Mouse (Mus musculus) hindbrain, embryonic 16.5 days (tissue): ENCODE measurements around the gene Vsx1. TPM values are rescaled to one million over a fixed set of nuclear protein-coding genes. Genes with fewer than 3 reads are reported as not detected.

Experiments
- ATAC-seq: fragments of 200-750 bp; cut with Nextera tagmentation; 2 replicates; pipeline ENCODE4 v1.8.0; 2017; ENCODE audit warnings: moderate TSS enrichment, moderate library complexity
- H3K27ac ChIP-seq: fragments of 300-500 bp; sonication (generic); 2 replicates; pipeline ENCODE4 v1.5.1; 2014; ENCODE audit warnings: low read depth, mild to moderate bottlenecking, control low read depth, low read length, moderate library complexity
- H3K27me3 ChIP-seq: fragments of 300-500 bp; sonication (generic); replicated peaks from 2 replicates; pipeline ENCODE4 v1.6.1; 2014; ENCODE audit warnings: low read length; ENCODE audit not compliant: control insufficient read depth, insufficient read depth
- H3K36me3 ChIP-seq: fragments of 300-500 bp; sonication (generic); 2 replicates; pipeline ENCODE4 v1.6.1; 2014; ENCODE audit warnings: mild to moderate bottlenecking, low read length, moderate library complexity, mixed read lengths; ENCODE audit not compliant: control insufficient read depth, insufficient read depth
- H3K4me1 ChIP-seq: fragments of 300-500 bp; sonication (generic); 2 replicates; pipeline ENCODE4 v1.6.1; 2014; ENCODE audit warnings: low read depth, low read length; ENCODE audit not compliant: control insufficient read depth, insufficient read depth
- H3K4me2 ChIP-seq: fragments of 300-500 bp; sonication (generic); 2 replicates; pipeline ENCODE4 v1.6.1; 2014; ENCODE audit warnings: mild to moderate bottlenecking, low read length, control low read depth, moderate library complexity
- H3K4me3 ChIP-seq: fragments of 300-500 bp; sonication (generic); 2 replicates; pipeline ENCODE4 v1.5.1; 2014; ENCODE audit warnings: mild to moderate bottlenecking, low read length, control low read depth, moderate library complexity
- H3K9ac ChIP-seq: fragments of 300-500 bp; sonication (generic); 2 replicates; pipeline ENCODE4 v1.6.1; 2014; ENCODE audit warnings: low read depth, mild to moderate bottlenecking, control low read depth, low read length, moderate library complexity
- H3K9me3 ChIP-seq: fragments of 300-500 bp; sonication (generic); 2 replicates; pipeline ENCODE4 v1.6.1; 2014; ENCODE audit warnings: mild to moderate bottlenecking, low read length, moderate library complexity; ENCODE audit not compliant: control insufficient read depth
- WGBS: fragments of 180-500 bp; shearing (Covaris S2); extraction: QIAGEN DNeasy Blood & Tissue Kit; methylation state at CpG from one replicate; pipeline ENCODE4 v1.1.7; 2014; 5-methylcytosine and 5-hydroxymethylcytosine counted together
- polyA plus RNA-seq: library from polyadenylated mRNA; unstranded; fragments of >200 nt; fragmentation: Nextera tagmentation; extraction: Ambion mirVana; gene quantifications from 2 replicates; pipeline ENCODE4 v1.2.1, GENCODE M21; 2015

Gene Vsx1
- polyA plus RNA-seq, 1 experiment from 2014 or later: 0.09 TPM

DNA sequence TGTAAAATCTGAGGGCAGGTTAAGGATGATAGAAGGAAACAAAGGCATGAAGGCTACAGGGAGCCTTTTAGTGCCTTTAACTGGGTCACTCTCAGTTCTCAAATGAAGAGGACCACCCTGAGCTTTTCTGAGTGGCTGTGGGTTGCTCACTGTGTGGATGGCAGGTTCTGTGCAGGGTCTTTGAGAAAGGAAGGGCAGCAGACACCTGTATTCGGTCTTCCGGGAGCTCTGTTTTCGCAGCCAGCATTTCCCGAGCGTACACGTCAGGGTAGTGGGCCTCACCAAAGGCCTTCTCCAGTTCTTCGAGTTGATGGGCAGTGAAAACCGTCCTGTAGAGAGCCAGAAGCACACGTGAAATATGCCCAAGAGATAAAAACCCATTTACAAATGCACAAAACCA, 3.8 kb downstream of the Vsx1 start:
- H3K36me3 ChIP-seq: no peaks in the 10 kb centered on the region
- peaks cover 26% of the 10 kb centered on the region for H3K27me3 ChIP-seq
- H3K4me1 ChIP-seq: peaks cover 13% of the 10 kb centered on the region
- ATAC-seq: no peak
- H3K4me2 ChIP-seq: no peak overlapping the region
- H3K9ac ChIP-seq: no peak overlapping the region
- H3K4me3 ChIP-seq: no peak overlapping the region
- H3K9me3 ChIP-seq: no peaks in the 10 kb centered on the region
- WGBS: 93% methylated on average over 9 of the region's 9 CpGs
- H3K27ac ChIP-seq: no peak overlapping the region

DNA sequence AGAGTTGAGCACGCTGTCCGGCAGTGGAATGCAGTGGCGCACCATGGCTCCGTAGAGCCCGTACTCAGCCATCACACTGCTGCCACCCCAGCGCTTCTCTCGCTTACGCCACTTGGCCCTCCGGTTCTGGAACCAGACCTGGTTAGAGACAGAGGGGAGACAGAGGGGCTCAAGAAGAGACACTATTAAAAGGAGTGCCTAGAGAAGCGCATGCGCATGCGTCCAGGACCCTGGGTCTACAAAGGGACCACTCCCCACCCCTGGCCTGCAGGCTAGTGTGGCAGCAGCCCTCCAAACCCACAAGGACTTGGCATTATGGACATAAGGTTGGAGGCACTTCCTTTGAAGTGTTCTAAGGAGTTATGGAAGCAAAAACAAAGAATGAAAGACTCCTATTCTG, 4.7 kb downstream of the Vsx1 start:
- 90% methylated on average over 12 of the region's 12 CpGs for WGBS
- Histone ChIP-seq H3K9ac (no peak overlapping the region), H3K4me2 (no peak overlapping the region), H3K27ac (no peak overlapping the region), H3K4me3 (no peak overlapping the region), H3K27me3 (peaks cover 20% of the 10 kb centered on the region), H3K9me3 (no peaks in the 10 kb centered on the region), H3K36me3 (no peaks in the 10 kb centered on the region), H3K4me1 (peaks cover 13% of the 10 kb centered on the region)
- no peak for ATAC-seq

DNA sequence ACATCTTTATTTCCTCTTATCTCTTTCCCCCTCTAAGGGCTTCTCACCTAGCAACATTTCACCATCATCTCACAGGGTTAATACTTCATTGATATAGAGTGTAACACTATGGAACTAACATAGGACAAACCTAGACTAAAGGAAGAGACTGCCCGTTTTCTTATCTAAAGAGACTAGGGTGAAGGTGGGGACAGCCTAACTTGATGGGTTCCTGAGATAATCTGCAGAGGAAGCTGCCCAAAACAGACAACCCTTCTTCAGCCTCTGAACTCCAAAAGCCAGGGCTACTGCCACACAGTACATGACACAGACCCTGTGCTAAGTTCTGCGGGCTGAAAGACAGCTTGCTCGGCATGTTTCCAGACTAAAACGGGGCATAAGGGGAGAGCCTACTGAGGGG, 7.6 kb downstream of the Vsx1 start:
- no peak overlapping the region for H3K4me3 ChIP-seq
- peaks cover 8% of the 10 kb centered on the region for H3K27me3 ChIP-seq
- H3K4me2 ChIP-seq: no peak overlapping the region
- 65% methylated on average over 4 of the region's 4 CpGs for WGBS
- H3K9ac ChIP-seq: no peak overlapping the region
- no peaks in the 10 kb centered on the region for H3K36me3 ChIP-seq
- H3K4me1 ChIP-seq: no peaks in the 10 kb centered on the region
- ATAC-seq: no peak
- H3K9me3 ChIP-seq: no peaks in the 10 kb centered on the region
- H3K27ac ChIP-seq: no peak overlapping the region

DNA sequence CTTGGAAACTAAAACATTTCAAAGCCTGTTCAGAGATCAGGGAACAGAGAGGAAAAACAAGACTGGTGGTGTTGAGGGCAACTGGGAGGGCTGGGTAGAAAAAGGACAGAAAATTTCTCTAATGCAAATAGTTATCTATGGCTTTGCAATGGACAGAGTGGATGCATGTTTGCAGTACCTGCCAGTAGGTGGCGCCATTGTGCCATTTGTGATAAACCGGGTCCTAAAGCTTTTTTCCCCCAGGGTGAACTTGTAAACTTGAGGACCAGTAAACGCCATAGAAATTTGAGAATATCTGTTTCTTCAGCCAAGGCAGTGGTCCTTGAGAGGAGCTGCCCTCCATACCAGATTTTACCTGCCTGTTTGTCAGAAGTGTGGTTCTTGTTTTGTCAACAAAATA, 10.8 kb downstream of the Vsx1 start:
- Histone ChIP-seq H3K4me2 (no peak overlapping the region), H3K27ac (no peak overlapping the region), H3K4me3 (no peak overlapping the region), H3K4me1 (no peaks in the 10 kb centered on the region), H3K27me3 (no peaks in the 10 kb centered on the region; the same call in 1 of the 2 replicates), H3K36me3 (no peaks in the 10 kb centered on the region), H3K9me3 (no peaks in the 10 kb centered on the region), H3K9ac (no peak overlapping the region)
- peak; percentile 21; the same call in 1 of the 2 replicates for ATAC-seq
- 3% methylated on average over 3 of the region's 3 CpGs for WGBS

DNA sequence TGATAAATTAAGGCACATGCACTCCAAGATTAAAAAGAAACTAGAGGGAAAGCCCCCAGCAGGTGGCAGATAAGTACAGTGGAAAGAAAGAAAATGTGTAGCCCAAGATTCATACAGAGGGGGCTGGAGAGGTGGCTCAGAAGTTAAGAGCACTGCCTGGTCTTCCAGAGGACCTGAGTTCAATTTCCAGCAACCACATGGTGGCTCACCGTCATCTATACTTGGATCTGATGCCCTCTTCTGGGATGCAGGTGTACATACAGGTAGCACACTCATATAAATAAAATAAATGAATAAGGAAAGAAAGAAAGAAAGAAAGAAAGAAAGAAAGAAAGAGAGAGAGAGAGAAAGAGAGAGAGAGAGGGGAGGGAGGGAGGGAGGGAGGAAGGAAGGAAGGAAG, 13.6 kb downstream of the Vsx1 start:
- no peak overlapping the region for H3K27ac ChIP-seq
- WGBS: 29% methylated on average over 1 of the region's 1 CpGs
- H3K27me3 ChIP-seq: no peaks in the 10 kb centered on the region
- H3K4me1 ChIP-seq: no peaks in the 10 kb centered on the region
- no peak overlapping the region for H3K4me3 ChIP-seq
- no peak overlapping the region for H3K9ac ChIP-seq
- no peak for ATAC-seq
- no peaks in the 10 kb centered on the region for H3K9me3 ChIP-seq
- H3K4me2 ChIP-seq: no peak overlapping the region
- H3K36me3 ChIP-seq: no peaks in the 10 kb centered on the region

DNA sequence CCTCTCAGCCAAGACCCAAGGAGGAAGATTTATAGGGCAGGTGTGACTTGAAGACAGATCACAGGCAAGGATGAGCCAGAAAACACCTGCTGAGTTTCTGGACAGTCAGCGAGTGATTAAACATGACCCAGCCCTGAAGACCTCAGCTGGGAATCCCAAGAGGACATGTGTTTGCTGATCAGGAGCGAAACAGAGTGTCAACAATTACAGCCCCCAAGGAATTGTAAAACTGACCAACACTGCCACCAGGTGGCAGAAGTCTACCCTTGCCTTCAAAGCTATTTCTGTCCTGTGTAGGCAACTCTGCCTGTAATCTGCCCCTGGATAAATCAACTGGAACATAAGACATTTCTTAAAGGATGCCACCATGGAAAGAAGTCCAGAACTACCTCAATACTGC, 14.3 kb downstream of the Vsx1 start:
- no peaks in the 10 kb centered on the region; the same call in 1 of the 2 replicates for H3K27me3 ChIP-seq
- WGBS: 0% methylated on average over 2 of the region's 2 CpGs
- H3K4me2 ChIP-seq: no peak overlapping the region
- no peak overlapping the region for H3K27ac ChIP-seq
- H3K4me3 ChIP-seq: no peak overlapping the region
- no peaks in the 10 kb centered on the region for H3K36me3 ChIP-seq
- H3K9ac ChIP-seq: no peak overlapping the region
- peak; percentile 67 for ATAC-seq
- H3K4me1 ChIP-seq: no peaks in the 10 kb centered on the region
- H3K9me3 ChIP-seq: no peaks in the 10 kb centered on the region

DNA sequence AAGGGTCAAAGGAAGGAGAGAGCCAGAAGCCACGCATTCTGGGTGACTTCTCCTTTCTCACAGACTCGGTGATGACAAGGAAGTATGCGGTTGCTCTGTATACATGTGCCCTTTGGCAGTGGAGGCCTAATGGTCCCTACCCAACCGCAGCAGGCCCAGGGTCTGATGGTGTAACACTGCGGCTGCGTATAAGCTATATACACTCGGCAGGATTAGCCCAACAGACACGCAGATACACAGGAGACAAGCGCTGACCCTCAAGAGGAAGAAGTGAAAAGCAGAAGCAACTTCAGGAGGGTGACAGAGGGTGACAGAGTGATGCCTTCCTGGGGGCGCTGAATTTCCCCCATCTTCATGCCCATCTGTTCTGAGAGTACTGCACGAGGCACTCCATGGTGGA, 15.2 kb downstream of the Vsx1 start:
- Histone ChIP-seq H3K4me3 (no peak overlapping the region), H3K27ac (no peak overlapping the region), H3K27me3 (no peaks in the 10 kb centered on the region; the same call in 1 of the 2 replicates), H3K9me3 (no peaks in the 10 kb centered on the region), H3K4me2 (no peak overlapping the region), H3K4me1 (no peaks in the 10 kb centered on the region), H3K36me3 (no peaks in the 10 kb centered on the region), H3K9ac (no peak overlapping the region)
- ATAC-seq: no peak
- WGBS: 87% methylated on average over 11 of the region's 11 CpGs

DNA sequence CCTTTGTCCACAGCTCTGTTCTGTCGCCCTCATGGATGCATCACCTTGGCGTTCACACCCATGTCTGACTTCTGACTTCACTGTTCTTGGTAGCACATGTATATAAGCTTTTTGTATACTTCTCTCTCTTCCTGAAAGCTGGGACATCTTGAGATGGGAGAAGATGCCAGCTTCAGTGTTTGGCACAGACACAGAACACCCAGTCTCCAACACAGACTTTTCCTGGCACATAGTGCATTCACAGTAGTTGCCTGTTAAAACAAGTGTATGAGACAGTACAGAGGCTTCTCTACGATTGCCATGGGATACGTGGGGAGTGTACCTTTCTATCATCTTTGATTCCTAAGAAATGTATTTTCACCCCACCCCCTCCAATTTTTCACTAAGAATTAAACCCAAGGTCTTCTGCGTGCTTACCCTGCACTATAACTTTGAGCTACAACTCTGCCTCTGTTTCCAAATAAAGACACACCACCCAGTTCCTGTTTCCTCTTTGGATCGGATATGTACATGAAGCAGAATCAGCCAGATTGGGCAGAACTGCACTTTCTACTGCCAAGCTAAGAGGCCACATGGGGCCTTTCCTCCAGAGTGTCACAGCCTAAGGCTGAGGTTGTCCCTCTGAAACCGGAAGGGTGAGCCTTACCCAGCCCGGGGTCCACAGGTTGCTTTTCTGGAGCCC, 17.4 kb downstream of the Vsx1 start:
- 80% methylated on average over 8 of the region's 8 CpGs for WGBS
- Histone ChIP-seq H3K9me3 (no peaks in the 10 kb centered on the region), H3K4me1 (peaks cover 9% of the 10 kb centered on the region), H3K36me3 (no peaks in the 10 kb centered on the region), H3K4me3 (no peak overlapping the region), H3K4me2 (no peak overlapping the region), H3K27ac (no peak overlapping the region), H3K9ac (no peak overlapping the region), H3K27me3 (peaks cover 2% of the 10 kb centered on the region; the same call in 1 of the 2 replicates)
- ATAC-seq: no peak

DNA sequence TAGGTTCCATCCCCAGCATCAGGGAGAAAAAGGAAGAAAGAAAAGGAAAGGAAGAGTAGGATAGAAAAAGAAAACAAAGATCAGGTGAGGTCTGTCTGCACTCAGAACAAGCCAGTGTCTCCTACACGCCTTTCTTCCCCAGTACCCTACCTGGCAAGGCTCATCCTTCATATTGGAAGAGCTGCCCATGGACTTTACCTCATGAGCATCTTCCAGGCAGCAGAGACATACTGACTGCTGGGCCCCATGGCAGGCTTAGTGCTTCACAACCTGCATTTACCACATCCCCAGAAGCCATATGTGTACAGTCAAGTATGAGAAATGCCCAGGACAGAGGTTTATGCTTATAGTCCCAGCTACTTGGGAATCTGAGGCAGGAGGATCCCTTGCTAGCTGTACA, 18.2 kb downstream of the Vsx1 start:
- Histone ChIP-seq H3K4me1 (peaks cover 9% of the 10 kb centered on the region), H3K27me3 (peaks cover 2% of the 10 kb centered on the region; the same call in 1 of the 2 replicates), H3K9ac (no peak overlapping the region), H3K36me3 (no peaks in the 10 kb centered on the region), H3K4me3 (no peak overlapping the region), H3K9me3 (no peaks in the 10 kb centered on the region), H3K4me2 (no peak overlapping the region), H3K27ac (no peak overlapping the region)
- ATAC-seq: no peak
- WGBS: 100% methylated on average over 1 of the region's 1 CpGs
